Mouse (Mus musculus) stomach, embryonic 14.5 days (tissue): Measurements from ENCODE around the gene Rhot2. TPM values are rescaled to one million over a fixed set of nuclear protein-coding genes. Genes with fewer than 3 reads are reported as not detected.

Source experiments
- ATAC-seq: fragments of 200-750 bp; cut with Nextera tagmentation; 2 replicates; pipeline ENCODE4 v1.8.0; 2017; ENCODE audit warnings: low read depth, moderate TSS enrichment; ENCODE audit not compliant: insufficient number of reproducible peaks, insufficient read depth, low FRiP score
- H3K27ac ChIP-seq: fragments of 300-500 bp; sonication (generic); 2 replicates; pipeline ENCODE4 v1.5.1; 2014; ENCODE audit warnings: mild to moderate bottlenecking, low read length, moderate library complexity, mixed read lengths
- H3K27me3 ChIP-seq: fragments of 300-500 bp; sonication (generic); 2 replicates; pipeline ENCODE4 v1.6.1; 2014; ENCODE audit warnings: low read length, control low read depth, mixed read lengths; ENCODE audit not compliant: control insufficient read depth, insufficient read depth
- H3K36me3 ChIP-seq: fragments of 300-500 bp; sonication (generic); 2 replicates; pipeline ENCODE4 v1.6.1; 2014; ENCODE audit warnings: mild to moderate bottlenecking, control low read depth, low read length, moderate library complexity, mixed read lengths; ENCODE audit not compliant: control insufficient read depth, insufficient read depth
- H3K4me1 ChIP-seq: fragments of 300-500 bp; sonication (generic); 2 replicates; pipeline ENCODE4 v1.6.1; 2014; ENCODE audit warnings: low read length, control low read depth, mixed read lengths; ENCODE audit not compliant: control insufficient read depth, insufficient read depth
- H3K4me2 ChIP-seq: fragments of 300-500 bp; sonication (generic); replicated peaks from 2 replicates; pipeline ENCODE4 v1.6.1; 2014; ENCODE audit warnings: low read depth, low read length, control low read depth
- H3K4me3 ChIP-seq: fragments of 300-500 bp; sonication (generic); 2 replicates; pipeline ENCODE4 v1.5.1; 2014; ENCODE audit warnings: low read depth, low read length, control low read depth
- H3K9ac ChIP-seq: fragments of 300-500 bp; sonication (generic); replicated peaks from 2 replicates; pipeline ENCODE4 v1.6.1; 2014; ENCODE audit warnings: low read depth, mild to moderate bottlenecking, control low read depth, low read length, moderate library complexity, mixed read lengths
- H3K9me3 ChIP-seq: fragments of 300-500 bp; sonication (generic); 2 replicates; pipeline ENCODE4 v1.6.1; 2016; ENCODE audit warnings: low read depth, low read length, control low read depth; ENCODE audit not compliant: control insufficient read depth
- WGBS: fragments of 180-500 bp; shearing (Covaris S2); extraction: QIAGEN DNeasy Blood & Tissue Kit; methylation state at CpG from one replicate; pipeline ENCODE4 v1.1.7; 2014; 5-methylcytosine and 5-hydroxymethylcytosine counted together
- polyA plus RNA-seq: library from polyadenylated mRNA; unstranded; fragments of >200 nt; fragmentation: Nextera tagmentation; extraction: Ambion mirVana; gene quantifications from 2 replicates; pipeline ENCODE4 v1.2.1, GENCODE M21; 2014

Gene Rhot2
- 11.2 and 13.6 TPM in 2 replicates for polyA plus RNA-seq

DNA sequence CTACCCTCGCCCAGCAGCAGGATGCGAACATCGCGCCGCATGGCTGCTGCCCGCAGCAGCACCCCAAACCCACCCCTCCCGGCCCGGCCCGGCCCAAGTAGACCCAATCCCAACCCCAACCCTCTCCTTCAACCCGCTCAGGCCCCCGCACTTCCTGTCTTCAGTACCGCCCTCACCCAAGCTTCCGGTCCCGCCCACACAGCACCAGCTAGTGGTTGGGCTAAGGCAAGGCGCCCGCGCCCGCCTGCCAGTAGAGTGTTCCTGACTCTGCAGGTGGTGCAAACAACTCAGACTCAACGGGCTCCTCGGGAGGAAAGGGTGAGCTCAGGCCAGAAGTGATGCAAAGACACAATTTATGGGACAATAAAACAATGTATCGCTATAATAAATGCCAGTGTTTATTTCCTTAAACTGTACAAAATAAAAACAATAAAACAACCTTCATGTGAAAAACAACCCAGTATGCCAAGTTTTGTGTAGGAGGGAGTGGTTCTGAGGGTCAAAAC lies at the start of gene Rhot2:
TSS of gene Rhot2 (minus strand) at position 456 of the 506 bp plus-strand sequence.
- H3K27me3 ChIP-seq = no peaks in the 10 kb centered on the region
- H3K4me2 ChIP-seq = peak within 1 kb of the TSS; percentile 87
- H3K9ac ChIP-seq = peak within 1 kb of the TSS; percentile 84
- H3K27ac ChIP-seq = peak within 1 kb of the TSS; percentile 76
- WGBS = under 1% methylated on average over 21 of the region's 21 CpGs
- peak; percentile 95 for ATAC-seq
- H3K4me3 ChIP-seq = peak within 1 kb of the TSS; percentile 88
- peaks cover 14% of the 10 kb centered on the region for H3K4me1 ChIP-seq
- H3K9me3 ChIP-seq = no peaks in the 10 kb centered on the region
- peaks cover 39% of the 10 kb centered on the region for H3K36me3 ChIP-seq

DNA sequence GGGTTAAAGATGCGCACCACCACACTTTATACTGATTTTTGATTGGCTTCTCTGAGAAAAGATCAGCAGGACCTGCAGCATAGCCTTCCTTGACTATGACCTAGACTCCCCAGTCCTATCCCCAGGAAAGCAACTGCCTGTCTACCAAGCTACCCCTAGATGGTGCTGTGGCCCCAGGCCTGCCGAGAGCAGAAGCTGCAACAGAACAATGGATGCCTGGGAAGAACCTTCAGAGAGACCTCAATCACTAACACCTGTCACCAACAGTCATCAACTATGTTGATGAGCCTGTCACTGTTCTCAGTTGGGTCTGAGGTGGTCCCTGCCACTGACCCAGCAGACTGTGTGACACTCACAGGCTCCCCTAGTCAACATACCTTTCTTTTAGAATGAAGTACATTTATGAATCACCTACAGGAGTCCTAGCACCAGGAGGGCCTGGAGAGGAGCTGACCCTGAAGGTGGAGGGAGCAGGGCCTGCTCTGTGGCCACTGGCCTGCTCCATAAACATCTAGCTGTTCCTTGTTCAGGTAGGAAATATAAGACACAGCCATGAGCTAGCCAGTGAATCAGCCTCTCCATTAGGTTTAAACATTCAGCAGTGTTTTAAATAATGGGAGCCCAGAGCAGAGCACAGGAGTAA lies 49.4 kb upstream of the Rhot2 start:
- no peak for ATAC-seq
- WGBS = 39% methylated on average over 2 of the region's 2 CpGs
- no peak overlapping the region for H3K9ac ChIP-seq
- no peak overlapping the region for H3K4me2 ChIP-seq
- peaks cover 5% of the 10 kb centered on the region for H3K36me3 ChIP-seq
- no peaks in the 10 kb centered on the region for H3K4me1 ChIP-seq
- H3K9me3 ChIP-seq = no peaks in the 10 kb centered on the region
- no peak overlapping the region for H3K27ac ChIP-seq
- H3K27me3 ChIP-seq = no peaks in the 10 kb centered on the region
- H3K4me3 ChIP-seq = no peak overlapping the region

DNA sequence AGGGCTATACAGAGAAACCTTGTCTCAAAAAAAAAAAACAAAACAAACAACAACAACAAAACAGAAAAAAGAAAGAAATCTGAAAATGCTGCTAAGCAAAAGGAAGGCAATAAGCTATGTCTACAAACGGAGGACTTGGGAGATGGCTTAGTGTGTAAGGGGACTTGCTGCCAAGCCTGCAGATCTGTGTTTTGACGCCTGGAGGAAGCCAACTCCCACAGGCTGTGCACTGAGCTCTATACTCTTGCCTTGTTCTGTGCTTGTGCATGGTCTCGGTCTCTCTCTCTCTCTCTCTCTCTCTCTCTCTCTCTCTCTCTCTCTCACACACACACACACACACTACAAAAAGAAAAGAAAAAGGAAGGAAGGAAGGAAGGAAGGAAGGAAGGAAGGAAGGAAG lies 44.2 kb upstream of the Rhot2 start:
- no peak for ATAC-seq
- no peak overlapping the region for H3K4me2 ChIP-seq
- no peaks in the 10 kb centered on the region for H3K9me3 ChIP-seq
- peaks cover 14% of the 10 kb centered on the region for H3K36me3 ChIP-seq
- H3K4me1 ChIP-seq = no peaks in the 10 kb centered on the region
- no peaks in the 10 kb centered on the region for H3K27me3 ChIP-seq
- no peak overlapping the region for H3K4me3 ChIP-seq
- H3K27ac ChIP-seq = no peak overlapping the region
- no peak overlapping the region for H3K9ac ChIP-seq
- 85% methylated on average over 3 of the region's 3 CpGs for WGBS

DNA sequence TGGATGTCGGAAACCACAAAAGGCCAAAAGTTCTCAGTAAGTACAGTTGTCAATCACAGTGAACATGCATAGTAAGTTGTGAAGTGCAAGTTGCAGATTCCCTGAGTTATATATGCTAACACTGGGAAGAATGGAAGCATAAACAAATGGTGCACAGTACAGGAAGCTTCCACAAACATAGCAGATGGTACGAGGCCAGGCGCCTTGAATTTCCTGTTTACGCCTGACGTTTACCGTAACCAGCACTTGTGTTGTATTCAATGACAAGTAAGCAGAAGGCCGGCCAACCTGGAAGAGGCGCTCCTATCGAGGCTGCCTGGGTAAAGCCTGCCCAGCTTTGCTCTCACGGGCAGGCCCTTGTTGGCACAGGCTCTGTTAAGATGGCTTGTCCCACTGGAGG lies 42.8 kb upstream of the Rhot2 start:
- Histone ChIP-seq H3K27me3 (no peaks in the 10 kb centered on the region), H3K36me3 (peaks cover 25% of the 10 kb centered on the region), H3K27ac (no peak overlapping the region), H3K9ac (no peak overlapping the region), H3K9me3 (no peaks in the 10 kb centered on the region), H3K4me3 (no peak overlapping the region), H3K4me2 (no peak overlapping the region), H3K4me1 (no peaks in the 10 kb centered on the region)
- WGBS = 85% methylated on average over 10 of the region's 10 CpGs
- ATAC-seq = no peak

DNA sequence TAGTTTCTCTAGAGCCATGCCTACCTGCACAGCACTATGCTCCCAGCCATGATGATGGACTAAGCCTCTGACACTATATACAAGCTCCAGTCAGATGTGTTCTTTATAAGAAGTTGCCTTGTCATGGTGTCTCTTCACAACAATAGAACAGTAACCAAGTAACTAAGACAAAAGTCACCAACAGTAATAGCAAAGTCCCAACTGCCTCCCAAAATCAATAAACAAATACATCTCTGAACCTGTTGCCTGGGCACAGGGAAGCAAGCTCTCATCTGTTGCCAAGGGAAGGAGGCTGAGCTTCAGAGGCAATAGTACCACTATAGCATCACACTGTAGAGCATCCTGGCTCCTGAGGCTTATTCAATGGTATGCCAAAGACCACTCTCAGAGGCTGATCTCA lies 42.2 kb upstream of the Rhot2 start:
- Histone ChIP-seq H3K4me3 (no peak overlapping the region), H3K9ac (no peak overlapping the region), H3K27me3 (no peaks in the 10 kb centered on the region), H3K4me2 (no peak overlapping the region), H3K9me3 (no peaks in the 10 kb centered on the region), H3K27ac (no peak overlapping the region), H3K36me3 (peaks cover 26% of the 10 kb centered on the region), H3K4me1 (no peaks in the 10 kb centered on the region)
- no peak for ATAC-seq

DNA sequence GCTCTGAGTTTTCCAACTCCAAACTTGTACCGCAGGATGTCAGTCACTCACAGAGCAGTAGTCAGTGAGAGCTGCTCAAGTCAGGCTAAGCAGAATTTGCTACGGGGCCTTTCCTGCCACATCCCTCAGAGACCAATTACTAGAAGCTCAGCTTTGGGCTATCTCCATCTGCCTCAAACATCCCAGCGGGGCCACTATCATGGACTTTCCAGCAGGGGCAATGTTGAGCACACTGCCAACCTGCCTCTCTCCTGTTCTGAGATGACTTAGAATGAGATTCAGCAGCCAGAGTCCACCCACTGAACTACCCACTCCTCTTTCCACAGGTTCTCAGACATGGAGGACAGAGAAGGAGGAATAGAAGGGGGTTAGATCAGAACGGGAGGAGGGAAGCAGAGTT lies 41.0 kb upstream of the Rhot2 start:
- Histone ChIP-seq H3K9ac (no peak overlapping the region), H3K9me3 (no peaks in the 10 kb centered on the region), H3K4me2 (no peak overlapping the region), H3K36me3 (peaks cover 32% of the 10 kb centered on the region), H3K27me3 (no peaks in the 10 kb centered on the region), H3K4me3 (no peak overlapping the region), H3K4me1 (no peaks in the 10 kb centered on the region), H3K27ac (no peak overlapping the region)
- 62% methylated on average over 4 of the region's 4 CpGs for WGBS
- no peak for ATAC-seq

DNA sequence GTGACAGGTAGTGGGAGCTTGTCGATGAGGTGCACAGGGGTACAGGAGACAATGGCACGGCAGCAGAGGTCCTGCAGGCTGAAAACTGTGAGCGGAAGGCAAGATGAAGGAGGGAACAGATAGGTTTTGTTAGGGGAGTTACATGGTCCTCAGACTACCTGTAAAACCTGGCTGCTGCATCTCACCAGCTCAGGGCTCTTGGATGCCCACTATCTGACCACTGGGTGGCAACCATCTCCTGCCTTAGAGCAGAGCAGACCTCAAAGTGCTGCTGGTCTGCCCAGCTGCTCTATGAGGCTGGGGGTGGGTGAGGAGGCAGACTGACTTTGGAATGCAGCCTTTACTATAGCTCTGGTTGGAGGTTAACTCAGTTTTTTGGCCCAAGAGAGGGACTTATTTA lies 39.2 kb upstream of the Rhot2 start:
- no peaks in the 10 kb centered on the region for H3K4me1 ChIP-seq
- H3K9me3 ChIP-seq = no peaks in the 10 kb centered on the region
- H3K36me3 ChIP-seq = peaks cover 27% of the 10 kb centered on the region
- ATAC-seq = no peak
- H3K9ac ChIP-seq = no peak overlapping the region
- no peak overlapping the region for H3K4me2 ChIP-seq
- H3K4me3 ChIP-seq = no peak overlapping the region
- H3K27ac ChIP-seq = no peak overlapping the region
- no peaks in the 10 kb centered on the region for H3K27me3 ChIP-seq
- WGBS = 98% methylated on average over 3 of the region's 3 CpGs

DNA sequence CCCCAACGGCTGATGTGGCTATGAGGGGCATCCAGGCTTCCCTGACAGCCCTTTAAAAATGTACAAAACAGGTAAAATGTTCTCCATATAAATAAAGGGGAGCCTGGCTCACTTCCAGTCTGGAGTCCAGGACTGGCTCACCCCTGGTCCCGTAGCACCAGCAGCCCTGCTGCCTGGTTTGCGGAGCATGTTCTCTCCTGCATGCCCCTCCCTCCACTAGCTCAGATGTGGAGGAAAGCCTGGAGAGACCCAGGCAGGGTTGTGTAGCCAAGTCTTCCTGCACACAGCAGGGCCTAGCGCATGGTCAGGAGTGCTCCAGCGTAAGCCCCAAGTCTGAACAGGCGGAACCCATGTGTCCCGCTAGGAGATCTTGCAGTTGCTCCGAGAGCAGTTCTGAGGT lies 38.6 kb upstream of the Rhot2 start:
- H3K4me1 ChIP-seq = no peaks in the 10 kb centered on the region
- no peak overlapping the region for H3K4me3 ChIP-seq
- no peak overlapping the region for H3K27ac ChIP-seq
- ATAC-seq = no peak
- WGBS = 84% methylated on average over 8 of the region's 8 CpGs
- no peaks in the 10 kb centered on the region for H3K27me3 ChIP-seq
- peaks cover 33% of the 10 kb centered on the region for H3K36me3 ChIP-seq
- no peaks in the 10 kb centered on the region for H3K9me3 ChIP-seq
- no peak overlapping the region for H3K9ac ChIP-seq
- no peak overlapping the region for H3K4me2 ChIP-seq

DNA sequence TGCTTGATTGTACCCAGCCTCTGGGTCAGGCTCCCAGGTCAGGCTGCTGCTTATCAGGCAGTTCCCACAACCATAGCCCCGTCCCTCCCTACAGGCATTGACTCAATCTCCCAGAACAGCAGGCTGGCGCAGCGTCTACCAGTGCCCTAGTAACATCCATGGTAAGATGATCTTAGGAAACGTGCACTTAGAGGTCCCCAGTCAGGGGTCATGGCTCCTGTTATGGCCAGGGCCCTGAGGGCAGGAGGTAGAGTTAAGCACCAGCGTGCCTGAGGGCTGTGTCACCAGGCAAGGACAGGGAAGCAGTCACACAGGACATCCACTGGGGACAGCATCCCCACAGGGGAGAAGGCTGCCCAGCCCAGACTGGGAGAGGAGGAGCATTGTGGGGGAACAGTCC lies 37.7 kb upstream of the Rhot2 start:
- Histone ChIP-seq H3K9me3 (no peaks in the 10 kb centered on the region), H3K27me3 (no peaks in the 10 kb centered on the region), H3K4me1 (no peaks in the 10 kb centered on the region), H3K27ac (no peak overlapping the region), H3K4me3 (no peak overlapping the region), H3K9ac (no peak overlapping the region), H3K36me3 (peaks cover 36% of the 10 kb centered on the region), H3K4me2 (no peak overlapping the region)
- ATAC-seq = no peak
- WGBS = 46% methylated on average over 5 of the region's 5 CpGs
